Comparison of ENCODE assay signal across 8 mouse cellular contexts in the genomic region with DNA sequence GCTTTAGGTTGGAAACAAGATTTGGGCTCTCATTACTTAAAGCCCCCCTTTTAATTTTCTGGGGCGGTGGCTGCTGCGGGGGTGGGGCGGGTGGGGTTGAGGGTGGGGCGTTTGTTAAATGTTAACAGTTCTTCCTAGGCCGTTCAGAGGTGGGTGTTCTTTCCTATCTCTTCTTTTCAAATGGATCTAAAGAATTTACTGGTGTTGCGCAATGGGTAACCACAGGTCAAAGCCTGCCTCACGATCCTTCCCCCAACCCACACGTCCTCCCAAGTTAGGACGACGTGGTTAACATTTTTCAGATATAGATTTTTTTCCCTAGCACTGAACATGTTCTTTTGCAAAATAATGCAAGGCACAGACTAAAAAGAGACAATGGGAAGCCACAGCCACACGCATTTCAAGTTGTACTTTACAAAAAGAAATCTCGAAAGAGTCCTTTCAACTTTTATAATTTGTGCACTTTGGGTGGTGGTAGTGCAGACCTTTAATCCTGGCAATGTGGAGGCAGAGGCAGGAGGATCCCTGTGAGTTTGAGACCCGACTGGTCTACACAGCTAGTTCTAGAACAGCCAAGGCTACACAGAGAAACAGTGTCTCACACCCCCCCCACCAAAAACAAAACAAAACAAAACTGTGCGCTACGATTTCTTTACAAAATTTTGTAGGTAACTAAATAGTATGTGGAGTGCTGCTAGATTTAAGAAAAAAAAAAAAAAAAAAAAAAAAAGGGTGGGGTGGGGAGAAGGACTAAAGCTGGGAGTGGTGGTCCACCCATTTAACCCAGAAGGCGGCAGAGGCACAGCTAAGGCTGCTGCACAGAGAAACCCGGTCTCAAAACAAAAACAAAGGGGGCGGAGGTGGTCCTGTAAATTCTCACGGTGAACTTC. TPM values are rescaled to one million over a fixed set of nuclear protein-coding genes. Genes with fewer than 3 reads are reported as not detected.
DNase-seq lines count a peak whose midpoint lies in the region; ATAC-seq and TF ChIP-seq lines count a peak whose summit lies in the region.

No protein-coding gene starts in this region.

- H3K36me3 ChIP-seq in forebrain, embryonic 11.5 days (ENCODE audit: control insufficient read depth, insufficient read depth, low read length) = no peaks in the 10 kb centered on the region
- H3K36me3 ChIP-seq in stomach, postnatal 0 days (ENCODE audit: control insufficient read depth, insufficient read depth, low read length) = no peaks in the 10 kb centered on the region

- no peaks in the 10 kb centered on the region for H3K27me3 ChIP-seq in forebrain, embryonic 11.5 days (ENCODE audit: control insufficient read depth, insufficient read depth, low read length)
- no peaks in the 10 kb centered on the region for H3K27me3 ChIP-seq in stomach, postnatal 0 days (ENCODE audit: control insufficient read depth, insufficient read depth, low read length)

- ATAC-seq in forebrain, embryonic 11.5 days (replicated peaks; ENCODE audit: low FRiP score) = peak; percentile 32; the same call in 1 of the 2 replicates
- ATAC-seq in stomach, postnatal 0 days (ENCODE audit: low FRiP score, low TSS enrichment) = no peak

- no peak for TF ChIP-seq EP300 in stomach, postnatal 0 days (optimal IDR thresholded peaks at IDR 0.05)

- DNase-seq in thymus, postnatal 0 days (ENCODE audit: low spot score) = peak; percentile 4
- DNase-seq in thymus, postnatal 14 days = no peak
- DNase-seq in forebrain, embryonic 11.5 days (ENCODE audit: low spot score) = no peak
- DNase-seq in liver = peak; percentile 71
- no peak for DNase-seq in stomach, postnatal 0 days (ENCODE audit: low spot score)
- DNase-seq in layer of hippocampus, postnatal 25 days (ENCODE audit: extremely low spot score in 1 of 2, low spot score in 1 of 2) = no peak
- DNase-seq in gastrocnemius, postnatal 25 days = no peak
- no peak for DNase-seq in kidney, postnatal 4 days

- TF ChIP-seq CTCF in stomach, postnatal 0 days (IDR thresholded peaks at IDR 0.05; ENCODE audit: low read depth) = no peak

- peak overlapping the region; percentile 68; the same call in 1 of the 2 replicates for H3K9ac ChIP-seq in forebrain, embryonic 11.5 days (ENCODE audit: low read length)
- peak overlapping the region; percentile 66; the same call in 1 of the 2 replicates for H3K9ac ChIP-seq in stomach, postnatal 0 days (ENCODE audit: low read length)

- no peak overlapping the region for H3K27ac ChIP-seq in forebrain, embryonic 11.5 days (ENCODE audit: low read depth, low read length)
- H3K27ac ChIP-seq in stomach, postnatal 0 days (replicated peaks) = peak overlapping the region; percentile 86

- H3K4me1 ChIP-seq in forebrain, embryonic 11.5 days (replicated peaks; ENCODE audit: control insufficient read depth, insufficient read depth, low read length) = no peaks in the 10 kb centered on the region; the same call in 1 of the 2 replicates
- H3K4me1 ChIP-seq in stomach, postnatal 0 days (replicated peaks; ENCODE audit: control insufficient read depth, insufficient read depth) = no peaks in the 10 kb centered on the region

- peak overlapping the region; percentile 61 for H3K4me2 ChIP-seq in forebrain, embryonic 11.5 days (ENCODE audit: low read depth, low read length, severe bottlenecking)
- peak overlapping the region; percentile 87 for H3K4me2 ChIP-seq in stomach, postnatal 0 days (replicated peaks; ENCODE audit: low read depth)

- no peaks in the 10 kb centered on the region for H3K9me3 ChIP-seq in forebrain, embryonic 11.5 days (ENCODE audit: control insufficient read depth, low read length)
- H3K9me3 ChIP-seq in stomach, postnatal 0 days (ENCODE audit: control insufficient read depth, low read length) = no peaks in the 10 kb centered on the region

- 73% methylated on average over 19 of the region's 19 CpGs for WGBS in forebrain, embryonic 11.5 days
- 45% methylated on average over 19 of the region's 19 CpGs for WGBS in stomach, postnatal 0 days

- H3K4me3 ChIP-seq in forebrain, embryonic 11.5 days (ENCODE audit: low read depth, low read length) = peak overlapping the region; percentile 41
- peak overlapping the region; percentile 63 for H3K4me3 ChIP-seq in stomach, postnatal 0 days (ENCODE audit: low read depth, low read length)

RNA-seq across cellular contexts. Expression of gene Frrs1, which starts 1.3 kb away (rescaled TPM):
- polyA plus RNA-seq in thymus, postnatal 0 days (2015; fragmentation: Nextera tagmentation; extraction: Ambion mirVana) = 10.9 and 14.9 TPM in 2 replicates
- 11.3 and 12.2 TPM in 2 replicates for polyA plus RNA-seq in forebrain, embryonic 11.5 days (2014; fragmentation: Nextera tagmentation; extraction: Ambion mirVana)
- 22.3 and 24.1 TPM in 2 replicates for polyA plus RNA-seq in stomach, postnatal 0 days (2015; fragmentation: Nextera tagmentation; extraction: Ambion mirVana)
- total RNA-seq in layer of hippocampus, postnatal 25 days (2021) = under 1 TPM; 0.84 to 0.89 TPM
- 1 to 10 TPM; 3.7 to 4.2 TPM for total RNA-seq in gastrocnemius, postnatal 25 days (2021)

RNA-seq across cellular contexts. Expression of gene Agl, which starts 52.6 kb away (rescaled TPM):
- polyA plus RNA-seq in thymus, postnatal 0 days (2015; fragmentation: Nextera tagmentation; extraction: Ambion mirVana) = 5.9 and 7.7 TPM in 2 replicates
- 14.9 and 17.4 TPM in 2 replicates for polyA plus RNA-seq in forebrain, embryonic 11.5 days (2014; fragmentation: Nextera tagmentation; extraction: Ambion mirVana)
- polyA plus RNA-seq in stomach, postnatal 0 days (2015; fragmentation: Nextera tagmentation; extraction: Ambion mirVana) = 8.9 and 9.1 TPM in 2 replicates
- total RNA-seq in layer of hippocampus, postnatal 25 days (2021) = 10 to 100 TPM; 26.2 to 29.3 TPM
- 100 to 1,000 TPM; 558 to 691 TPM for total RNA-seq in gastrocnemius, postnatal 25 days (2021)

Comparison
In these comparisons a context has a peak if more than half of its experiments do, and no peak if none do; other contexts are left out.
1. DNase-seq: peak in thymus, postnatal 0 days (single experiment) and liver (single experiment); none in thymus, postnatal 14 days (single experiment), forebrain, embryonic 11.5 days (single experiment), stomach, postnatal 0 days (single experiment), layer of hippocampus, postnatal 25 days (0 of 2), gastrocnemius, postnatal 25 days (single experiment) and kidney, postnatal 4 days (0 of 2).